Mouse (Mus musculus): ENCODE results near the gene I0C0044D17Rik.
A peak's percentile ranks its signal among the peaks of the same experiment; 100 is the strongest.
"Not testable (repeated sequence)": the region's sequence is repeated elsewhere in the genome, so short reads cannot be mapped to it uniquely, and the experiment has no call there.

Gene I0C0044D17Rik

GRCm38 (mm10) chr4:98823740-98824139 lies at the start of gene I0C0044D17Rik:
I0C0044D17Rik (minus strand) TSS chr4:98823840.
- DNase-seq (ENCODE audit: inconsistent age in 2 of 2, low spot score in 1 of 2): not testable (repeated sequence)

- no peak for DNase-seq (ENCODE audit: inconsistent age in 2 of 2, low spot score in 1 of 2)
Measured at GRCm38 (mm10) chr4:98865386-98866237, 42.0 kb upstream of the I0C0044D17Rik start.

- DNase-seq (ENCODE audit: inconsistent age in 2 of 2, low spot score in 1 of 2): no peak
Measured at GRCm38 (mm10) chr4:98864546-98864945, 40.9 kb upstream of the I0C0044D17Rik start.

DNA sequence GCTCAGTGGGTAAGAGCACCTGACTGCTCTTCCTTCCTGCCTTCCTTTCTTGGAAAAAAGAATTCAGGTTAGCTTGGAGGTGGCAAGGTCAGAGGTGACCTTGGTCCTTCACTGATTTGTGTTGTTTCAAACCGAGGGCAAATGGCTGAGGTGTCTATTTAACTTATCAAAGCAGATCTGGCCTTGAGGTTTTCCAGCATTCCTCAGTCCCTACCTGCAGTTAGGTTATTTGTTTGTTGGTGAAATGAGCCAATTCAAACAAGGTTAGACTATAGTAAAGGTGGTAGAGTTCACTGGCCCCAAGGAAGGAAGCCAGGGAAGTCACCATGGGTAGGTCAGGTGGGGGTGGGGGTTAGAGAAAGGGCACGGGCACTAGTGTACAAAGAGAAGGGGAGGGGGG lies 40.5 kb upstream of the I0C0044D17Rik start:
- DNase-seq (ENCODE audit: inconsistent age in 2 of 2, low spot score in 1 of 2): no peak

DNA sequence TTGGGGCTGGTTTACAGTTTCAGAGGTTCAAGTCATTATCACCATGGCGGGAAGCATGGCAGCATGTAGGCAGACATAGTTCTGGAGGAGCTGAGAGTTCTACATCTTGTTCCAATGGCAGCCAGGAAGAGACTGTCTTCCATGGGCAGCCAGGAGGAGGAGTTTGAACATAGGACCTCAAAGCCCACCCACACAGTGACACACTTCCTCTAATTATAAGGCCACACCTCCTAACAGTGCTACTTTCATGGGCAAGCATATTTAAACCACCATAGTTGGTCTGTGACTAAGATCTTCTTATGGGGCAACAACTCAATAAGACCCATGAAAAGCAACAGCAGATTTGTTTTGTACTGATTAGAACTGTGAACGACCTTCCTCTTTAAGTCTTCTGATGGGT lies 39.8 kb upstream of the I0C0044D17Rik start:
- no peak for DNase-seq (ENCODE audit: inconsistent age in 2 of 2, low spot score in 1 of 2)

GRCm38 (mm10) chr4:98858151-98858855 lies 34.7 kb upstream of the I0C0044D17Rik start:
- DNase-seq (ENCODE audit: inconsistent age in 2 of 2, low spot score in 1 of 2): no peak

DNA sequence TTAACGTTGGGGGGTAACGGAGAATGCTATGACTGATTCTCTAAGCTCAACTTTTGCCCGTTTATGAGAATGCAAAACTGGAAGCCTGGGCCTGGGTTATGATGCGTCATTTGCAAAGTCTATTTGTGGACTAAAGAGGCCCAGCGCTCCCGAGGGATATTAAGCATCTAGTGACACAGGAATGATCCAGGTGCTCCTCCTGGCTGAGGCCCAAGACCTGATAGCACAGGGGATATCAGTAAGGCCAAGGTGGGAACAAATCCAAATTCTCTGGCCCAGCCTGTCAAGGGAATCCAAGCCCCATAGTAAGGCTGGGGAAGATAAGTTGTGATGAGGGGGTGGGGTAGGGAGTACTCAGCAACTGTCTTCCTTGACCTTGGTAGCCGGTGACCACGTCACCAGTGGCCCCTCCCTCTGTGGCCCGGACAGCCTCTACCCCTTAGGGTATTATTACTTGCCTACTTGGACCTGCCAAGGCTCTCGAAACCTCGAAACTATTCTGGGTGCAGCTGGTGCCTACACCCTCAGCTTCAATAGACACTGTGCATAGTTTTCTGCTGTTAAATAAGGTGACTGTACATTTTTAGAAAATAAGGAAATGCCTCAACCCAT lies 33.5 kb upstream of the I0C0044D17Rik start:
- no peak for DNase-seq (ENCODE audit: inconsistent age in 2 of 2, low spot score in 1 of 2)

DNA sequence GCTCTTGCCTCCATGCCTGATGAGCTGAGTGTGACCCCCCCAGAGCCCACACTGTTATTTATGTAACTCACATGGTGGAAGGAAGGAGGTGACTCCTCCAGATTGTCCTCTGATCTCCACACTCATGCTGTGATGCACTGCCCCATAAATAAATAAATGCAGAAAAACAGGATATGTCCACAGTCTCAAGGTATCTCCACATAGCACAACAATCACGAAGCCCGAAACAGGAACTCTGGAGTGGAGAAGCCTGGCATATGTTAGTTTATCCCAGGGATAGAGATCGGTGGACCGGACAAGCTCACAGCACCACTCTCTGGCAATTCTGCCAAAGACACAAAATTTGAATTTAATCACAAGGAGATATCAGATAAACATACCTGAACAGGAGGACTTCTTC lies 30.3 kb upstream of the I0C0044D17Rik start:
- DNase-seq (ENCODE audit: inconsistent age in 2 of 2, low spot score in 1 of 2): no peak

GRCm38 (mm10) chr4:98850485-98850884 lies 26.8 kb upstream of the I0C0044D17Rik start:
- not testable (repeated sequence) for DNase-seq (ENCODE audit: inconsistent age in 2 of 2, low spot score in 1 of 2)

GRCm38 (mm10) chr4:98847120-98847885 lies 23.7 kb upstream of the I0C0044D17Rik start:
- DNase-seq (ENCODE audit: inconsistent age in 2 of 2, low spot score in 1 of 2): no peak

- no peak for DNase-seq (ENCODE audit: inconsistent age in 2 of 2, low spot score in 1 of 2)
Measured at GRCm38 (mm10) chr4:98846396-98846795, 22.8 kb upstream of the I0C0044D17Rik start.

DNA sequence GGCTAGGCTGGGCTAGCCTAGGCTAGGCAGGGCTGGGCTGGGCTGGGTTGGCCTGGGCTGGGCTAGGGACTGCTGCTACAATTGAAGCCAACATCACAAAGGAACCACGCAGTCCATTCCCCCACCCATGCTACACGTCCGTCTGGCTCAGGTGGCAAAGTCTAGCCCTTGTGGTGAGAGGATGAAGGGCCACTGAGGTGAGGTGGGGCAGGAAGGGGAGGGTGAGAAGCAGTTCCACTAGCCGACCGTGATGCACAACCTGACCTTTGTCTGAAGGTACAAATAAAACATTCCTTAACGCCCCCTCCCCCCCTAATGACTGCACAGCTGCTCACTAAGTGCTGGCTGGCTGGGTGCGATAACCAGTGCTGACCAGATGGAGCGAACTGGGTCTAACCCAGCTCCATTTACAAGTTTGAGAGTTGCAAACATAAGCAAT lies 22.1 kb upstream of the I0C0044D17Rik start:
- DNase-seq (ENCODE audit: inconsistent age in 2 of 2, low spot score in 1 of 2): no peak

GRCm38 (mm10) chr4:98845201-98845600 lies 21.6 kb upstream of the I0C0044D17Rik start:
- DNase-seq (ENCODE audit: inconsistent age in 2 of 2, low spot score in 1 of 2): no peak

DNA sequence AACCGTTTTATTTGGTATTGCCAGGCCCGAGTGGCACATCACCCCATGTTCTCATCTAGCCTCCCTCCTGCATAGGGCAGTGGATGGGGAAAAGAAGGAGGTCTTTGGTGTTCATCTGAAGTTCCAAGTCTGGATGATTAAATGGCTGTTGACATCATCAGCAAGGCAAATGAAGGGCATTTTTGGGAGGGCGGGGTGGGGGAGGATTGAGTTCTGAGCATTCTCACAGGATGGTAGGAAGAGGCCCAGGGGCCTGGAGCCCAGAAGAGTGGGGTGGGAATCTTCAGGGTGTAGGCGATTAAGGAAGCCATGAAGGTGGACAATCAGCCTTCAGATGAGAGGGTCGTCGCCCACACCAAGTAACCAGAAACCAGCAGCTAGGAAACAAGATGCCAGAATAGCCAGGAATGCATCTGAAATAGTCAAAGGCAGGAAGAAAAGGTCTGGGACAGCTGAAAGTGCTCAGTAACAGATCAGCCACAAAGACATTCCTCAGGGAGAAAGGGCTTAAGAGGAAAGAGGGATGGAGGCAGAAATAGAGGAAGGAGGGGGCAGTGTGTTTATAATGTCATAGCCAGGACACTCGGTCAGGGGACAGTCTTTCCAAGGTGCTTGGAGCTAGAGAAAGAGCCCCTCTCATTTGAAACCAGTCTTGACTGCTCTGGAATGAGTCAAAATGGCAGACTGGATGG lies 20.4 kb upstream of the I0C0044D17Rik start:
- DNase-seq (ENCODE audit: inconsistent age in 2 of 2, low spot score in 1 of 2): no peak

DNA sequence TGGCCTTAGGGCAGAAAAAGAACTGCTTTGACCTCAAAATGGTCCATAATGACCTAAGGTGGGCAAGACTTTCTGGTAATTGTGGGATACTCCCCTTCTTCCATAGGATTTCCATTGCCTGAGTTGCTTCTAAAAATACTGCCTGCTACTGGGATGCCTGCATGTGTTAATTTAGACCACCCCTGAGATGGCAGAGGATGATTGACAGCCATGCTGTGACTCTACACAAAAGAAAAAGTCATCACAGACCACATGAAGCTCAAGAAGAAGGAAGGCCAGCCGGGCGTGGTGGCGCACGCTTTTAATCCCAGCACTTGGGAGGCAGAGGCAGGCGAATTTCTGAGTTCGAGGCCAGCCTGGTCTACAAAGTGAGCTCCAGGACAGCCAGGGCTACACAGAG lies 17.6 kb upstream of the I0C0044D17Rik start:
- DNase-seq (ENCODE audit: inconsistent age in 2 of 2, low spot score in 1 of 2): not testable (repeated sequence)

DNA sequence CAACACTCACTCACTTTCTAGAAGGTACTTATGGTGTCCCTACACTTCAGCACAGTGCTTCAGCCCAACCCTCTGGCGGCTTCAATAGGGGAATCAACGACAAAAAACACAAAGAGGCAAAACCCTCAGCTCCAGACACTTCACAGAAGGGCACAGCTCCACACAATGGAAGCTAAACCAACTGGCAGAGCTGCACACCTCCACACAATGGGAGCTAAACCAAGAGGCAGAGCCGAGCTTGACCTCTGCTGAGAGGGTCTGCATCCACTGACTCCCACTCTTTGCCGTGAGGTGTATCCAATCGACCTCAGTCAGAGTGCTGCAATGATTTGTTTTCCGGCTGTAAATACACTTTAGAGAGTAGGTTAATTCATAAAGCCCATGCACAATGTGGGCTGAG lies 16.9 kb upstream of the I0C0044D17Rik start:
- DNase-seq (ENCODE audit: inconsistent age in 2 of 2, low spot score in 1 of 2): no peak

GRCm38 (mm10) chr4:98838913-98839312 lies 15.3 kb upstream of the I0C0044D17Rik start:
- no peak for DNase-seq (ENCODE audit: inconsistent age in 2 of 2, low spot score in 1 of 2)

DNA sequence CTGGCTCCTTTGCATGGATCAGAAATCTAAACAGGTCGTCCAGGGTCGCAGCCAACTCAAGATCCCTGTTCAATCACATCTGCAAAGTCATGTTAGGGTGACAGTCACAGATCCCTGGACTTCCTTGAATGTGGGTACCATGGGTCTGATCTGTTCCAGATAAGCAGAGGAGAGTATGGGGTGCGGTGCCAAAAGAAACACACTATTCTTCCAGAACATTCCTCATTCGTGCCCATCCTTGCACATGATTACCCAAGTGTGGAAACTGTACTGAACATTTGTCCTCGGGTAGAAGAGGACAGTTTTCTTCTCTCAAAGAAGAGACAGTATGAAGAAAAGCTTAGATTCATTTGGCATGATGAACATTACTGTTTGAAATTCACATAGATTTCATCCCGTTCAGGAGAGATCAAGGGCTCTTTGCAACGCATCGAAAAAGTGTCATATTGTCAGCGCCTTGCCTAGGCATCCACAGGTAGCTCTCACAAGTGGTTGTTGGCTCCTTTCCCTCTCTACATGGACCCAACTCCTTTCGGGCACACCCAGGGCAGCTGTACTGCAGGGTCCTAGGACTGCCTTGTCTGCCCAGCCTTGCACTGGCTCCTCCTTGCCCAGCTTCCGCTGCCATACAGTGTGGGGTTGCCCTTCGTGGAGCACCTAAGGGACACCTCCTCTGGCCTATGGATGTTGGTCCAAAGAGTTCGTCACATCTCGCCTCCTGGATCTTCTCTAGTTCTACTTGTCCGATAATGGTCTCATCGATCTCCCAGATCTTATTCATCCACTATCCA lies 14.3 kb upstream of the I0C0044D17Rik start:
- no peak for DNase-seq (ENCODE audit: inconsistent age in 2 of 2, low spot score in 1 of 2)

DNA sequence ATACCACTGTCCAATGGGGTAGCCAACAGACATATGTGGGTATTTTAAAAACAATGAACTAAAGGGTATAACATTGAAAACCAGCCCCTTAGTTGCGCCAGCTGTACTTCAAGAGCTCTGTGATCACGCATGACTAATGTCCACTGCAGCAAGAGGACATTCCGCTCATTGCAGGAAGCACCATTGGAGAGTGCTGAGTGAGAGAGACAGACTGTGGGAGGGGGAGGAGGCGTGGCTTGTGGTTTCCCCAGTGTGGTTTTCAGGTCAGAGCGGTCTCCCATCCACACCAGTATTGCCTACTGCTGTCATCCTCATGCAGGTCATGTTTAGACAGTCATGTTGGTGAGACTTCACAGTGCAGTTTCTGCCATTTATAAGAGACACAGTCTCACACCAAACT lies 12.9 kb upstream of the I0C0044D17Rik start:
- peak; percentile 27 to 63 for DNase-seq (ENCODE audit: inconsistent age in 2 of 2, low spot score in 1 of 2)

DNA sequence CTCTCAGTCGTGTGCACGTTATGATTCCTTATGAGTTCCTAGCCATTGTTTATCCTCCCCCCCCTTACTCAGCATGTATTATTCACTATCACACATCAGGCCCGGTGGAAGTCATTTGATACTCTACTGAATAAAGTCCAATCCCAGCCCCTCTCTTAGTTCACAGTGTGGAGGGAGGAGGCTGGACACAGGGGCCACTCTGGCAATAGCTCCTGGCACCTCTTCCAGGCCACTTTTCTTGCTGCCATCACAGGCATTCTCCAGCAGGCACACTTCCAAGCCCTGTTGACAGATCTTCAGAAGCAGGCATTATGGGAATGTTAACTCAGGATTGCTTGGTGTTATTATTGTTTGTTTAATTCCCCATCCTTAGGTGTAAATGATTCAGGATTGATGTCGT lies 11.1 kb upstream of the I0C0044D17Rik start:
- DNase-seq (ENCODE audit: inconsistent age in 2 of 2, low spot score in 1 of 2): no peak

Data from adrenal gland, adult (tissue).